Mouse (Mus musculus) forebrain, embryonic 10.5 days (tissue): Measurements from ENCODE around the gene Tfe3. TPM values are rescaled to one million over a fixed set of nuclear protein-coding genes. Genes with fewer than 3 reads are reported as not detected.
"Not testable (repeated sequence)": the region's sequence is repeated elsewhere in the genome, so short reads cannot be mapped to it uniquely, and the experiment has no call there.

Source experiments
- DNase-seq: peaks from one replicate; pipeline ENCODE4 v3.0.0-alpha.2; 2017; ENCODE audit warnings: low spot score; ENCODE audit errors: extremely low spot score
- H3K27ac ChIP-seq: fragments of 300-500 bp; sonication (generic); 2 replicates; pipeline ENCODE4 v1.5.1; 2016; ENCODE audit warnings: mild to moderate bottlenecking
- H3K27me3 ChIP-seq: fragments of 300-500 bp; sonication (generic); 2 replicates; pipeline ENCODE4 v1.6.1; 2016; ENCODE audit warnings: mild to moderate bottlenecking; ENCODE audit not compliant: poor library complexity, severe bottlenecking
- H3K36me3 ChIP-seq: fragments of 300-500 bp; sonication (generic); replicated peaks from 2 replicates; pipeline ENCODE4 v1.6.1; 2016; ENCODE audit warnings: mild to moderate bottlenecking, moderate library complexity
- H3K4me1 ChIP-seq: fragments of 300-500 bp; sonication (generic); 2 replicates; pipeline ENCODE4 v1.6.1; 2016
- H3K4me3 ChIP-seq: fragments of 300-500 bp; sonication (generic); 2 replicates; pipeline ENCODE4 v1.5.1; 2016; ENCODE audit warnings: mild to moderate bottlenecking, moderate library complexity
- H3K9me3 ChIP-seq: fragments of 300-500 bp; sonication (generic); 2 replicates; pipeline ENCODE4 v1.6.1; 2016; ENCODE audit warnings: mild to moderate bottlenecking, moderate library complexity
- WGBS: fragments of 180-500 bp; shearing (Covaris S2); methylation state at CpG from one replicate; pipeline ENCODE4 v1.1.7; 2016; 5-methylcytosine and 5-hydroxymethylcytosine counted together
- polyA plus RNA-seq: library from polyadenylated mRNA; unstranded; fragments of >200 nt; fragmentation: Nextera tagmentation; extraction: Ambion mirVana; gene quantifications from 2 replicates; pipeline ENCODE4 v1.2.1, GENCODE M21; 2016

Gene Tfe3
- polyA plus RNA-seq, result 25.3 and 29.3 TPM in 2 replicates

GRCm38 (mm10) chrX:7762137-7762920, at the start of gene Tfe3:
Gene Tfe3, plus strand, starts transcription at chrX:7762560.
- Histone ChIP-seq H3K4me1 (peaks cover 29% of the 10 kb centered on the region), H3K27ac (peak within 1 kb of the TSS; percentile 84), H3K4me3 (peak within 1 kb of the TSS; percentile 72), H3K36me3 (peaks cover 11% of the 10 kb centered on the region), H3K9me3 (no peaks in the 10 kb centered on the region; the same call in 1 of the 2 replicates), H3K27me3 (no peaks in the 10 kb centered on the region)
- WGBS, result 19% methylated on average over 38 of the region's 38 CpGs
- peak; percentile 84 for DNase-seq

DNA sequence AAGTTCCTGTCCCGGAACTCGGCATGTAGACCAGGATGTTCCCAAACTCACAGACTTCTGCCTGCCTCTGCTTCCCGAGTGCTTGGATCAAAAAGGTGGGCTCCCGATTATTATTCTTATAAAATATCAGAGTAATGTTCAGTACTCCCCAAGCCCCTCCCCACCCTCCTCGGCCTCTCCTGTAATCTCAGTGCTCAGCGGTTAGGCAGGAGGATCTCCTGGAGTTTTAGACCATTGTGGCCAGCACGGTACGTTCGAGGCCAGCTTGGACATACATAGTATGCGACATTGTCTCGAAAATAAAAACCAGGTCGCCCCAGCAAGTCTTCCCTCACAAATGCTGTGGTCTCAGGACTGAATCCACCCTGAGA, 48.6 kb upstream of the Tfe3 start:
- DNase-seq, H3K27me3 ChIP-seq, H3K9me3 ChIP-seq, H3K4me1 ChIP-seq, H3K36me3 ChIP-seq: not testable (repeated sequence)
- peak overlapping the region; percentile 49 for H3K4me3 ChIP-seq
- 32% methylated on average over 6 of the region's 12 CpGs for WGBS
- H3K27ac ChIP-seq, result peak overlapping the region; percentile 75; the same call in 1 of the 2 replicates

GRCm38 (mm10) chrX:7714135-7714899, 48.0 kb upstream of the Tfe3 start, which contains the start of gene Wdr45:
Gene Wdr45, plus strand, starts transcription at chrX:7714333.
- not testable (repeated sequence) for H3K9me3 ChIP-seq, H3K36me3 ChIP-seq, H3K4me1 ChIP-seq, H3K27me3 ChIP-seq
- peak; percentile 84 for DNase-seq
- Histone ChIP-seq H3K27ac (peak within 1 kb of the TSS; percentile 85), H3K4me3 (peak within 1 kb of the TSS; percentile 49)
- WGBS, result 16% methylated on average over 45 of the region's 60 CpGs

GRCm38 (mm10) chrX:7716058-7716457, 46.3 kb upstream of the Tfe3 start:
- H3K36me3 ChIP-seq, H3K4me3 ChIP-seq, H3K9me3 ChIP-seq, DNase-seq, H3K27me3 ChIP-seq, H3K4me1 ChIP-seq, H3K27ac ChIP-seq: not testable (repeated sequence)
- 41% methylated on average over 1 of the region's 1 CpGs for WGBS

DNA sequence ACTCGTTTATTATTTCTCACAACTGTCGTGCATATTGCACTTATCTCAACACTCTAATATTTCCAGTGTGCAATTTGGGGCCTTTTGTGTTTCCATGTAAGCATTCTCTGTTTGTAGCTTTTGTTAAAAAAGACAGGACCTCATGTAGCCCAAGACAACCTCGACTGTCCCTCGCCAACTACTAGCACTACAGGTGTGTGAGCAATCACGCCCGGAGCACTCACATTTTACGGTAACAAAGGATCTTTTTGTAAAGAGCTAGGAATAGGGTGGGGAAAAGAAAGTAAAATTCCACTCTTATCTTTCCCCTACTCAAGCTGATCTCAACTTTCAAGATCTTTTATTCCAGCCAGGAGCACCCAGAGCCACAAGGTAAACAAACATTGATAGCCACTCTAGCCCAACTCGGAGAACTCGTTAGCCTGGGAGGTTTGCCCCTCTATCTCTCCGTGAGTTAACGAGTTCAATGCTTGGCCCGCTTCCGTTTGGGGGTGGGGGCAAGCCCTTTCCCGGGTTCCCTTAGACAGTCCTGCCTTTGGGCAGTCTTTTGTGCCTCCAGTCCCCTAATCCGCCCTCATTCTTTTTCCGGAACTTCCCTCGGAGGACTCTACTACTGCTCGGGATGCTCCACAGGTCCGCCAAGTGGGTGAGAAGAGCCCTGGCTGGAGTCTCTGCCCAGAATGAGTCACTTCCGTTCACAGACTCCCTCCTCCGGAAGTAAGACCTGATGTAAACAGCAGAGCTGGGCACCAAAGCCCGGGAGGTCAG, 40.7 kb upstream of the Tfe3 start, which contains the start of gene Gm45208:
Gene Gm45208 (plus strand): TSS at position 732 of the 768 bp plus-strand sequence.
- Histone ChIP-seq H3K9me3 (no peaks in the 10 kb centered on the region), H3K27me3 (no peaks in the 10 kb centered on the region), H3K36me3 (peaks cover 17% of the 10 kb centered on the region), H3K4me3 (peak within 1 kb of the TSS; percentile 64), H3K27ac (peak within 1 kb of the TSS; percentile 94), H3K4me1 (peaks cover 6% of the 10 kb centered on the region)
- 28% methylated on average over 22 of the region's 22 CpGs for WGBS
- DNase-seq, result peak; percentile 75

- DNase-seq, result no peak
- H3K4me1 ChIP-seq, result peaks cover 6% of the 10 kb centered on the region
- H3K36me3 ChIP-seq, result peaks cover 22% of the 10 kb centered on the region
- H3K27ac ChIP-seq, result peak overlapping the region; percentile 94
- H3K9me3 ChIP-seq, result no peaks in the 10 kb centered on the region
- peak overlapping the region; percentile 64 for H3K4me3 ChIP-seq
- no peaks in the 10 kb centered on the region for H3K27me3 ChIP-seq
- WGBS, result 25% methylated on average over 11 of the region's 11 CpGs
These were observed 40.1 kb upstream of the Tfe3 start for GRCm38 (mm10) chrX:7722282-7722611.

DNA sequence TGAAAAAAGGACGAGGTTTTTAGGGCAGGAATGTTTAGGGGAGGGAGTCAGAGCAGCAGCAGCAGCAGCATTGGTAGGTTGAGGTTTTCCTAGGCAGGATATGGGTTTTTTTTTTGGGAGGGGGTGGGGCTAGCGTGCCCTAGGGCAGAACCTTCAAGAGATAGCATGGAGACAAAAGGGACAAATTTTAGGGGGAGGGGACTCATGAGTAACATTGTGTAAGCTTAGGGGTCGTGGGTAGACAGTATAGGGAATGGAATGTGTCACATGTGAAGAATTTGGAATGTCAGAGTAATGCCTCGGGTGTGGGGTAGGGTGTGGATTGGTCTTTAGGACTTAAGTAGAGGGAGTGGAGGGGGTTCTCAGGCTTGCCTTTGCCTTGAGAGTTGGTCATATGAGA, 39.7 kb upstream of the Tfe3 start:
- Histone ChIP-seq H3K27ac (no peak overlapping the region), H3K4me3 (peak overlapping the region; percentile 64), H3K36me3 (peaks cover 22% of the 10 kb centered on the region), H3K4me1 (peaks cover 9% of the 10 kb centered on the region), H3K27me3 (no peaks in the 10 kb centered on the region), H3K9me3 (no peaks in the 10 kb centered on the region)
- no peak for DNase-seq
- 26% methylated on average over 4 of the region's 4 CpGs for WGBS

GRCm38 (mm10) chrX:7724135-7724534, 38.2 kb upstream of the Tfe3 start:
- Histone ChIP-seq H3K27ac (no peak overlapping the region), H3K4me1 (peaks cover 16% of the 10 kb centered on the region), H3K4me3 (no peak overlapping the region), H3K36me3 (peaks cover 22% of the 10 kb centered on the region), H3K9me3 (0 out of 2 replicates have a peak, but pooled peaks cover 2% of the 10 kb centered on the region), H3K27me3 (no peaks in the 10 kb centered on the region)
- 88% methylated on average over 7 of the region's 7 CpGs for WGBS
- no peak for DNase-seq

DNA sequence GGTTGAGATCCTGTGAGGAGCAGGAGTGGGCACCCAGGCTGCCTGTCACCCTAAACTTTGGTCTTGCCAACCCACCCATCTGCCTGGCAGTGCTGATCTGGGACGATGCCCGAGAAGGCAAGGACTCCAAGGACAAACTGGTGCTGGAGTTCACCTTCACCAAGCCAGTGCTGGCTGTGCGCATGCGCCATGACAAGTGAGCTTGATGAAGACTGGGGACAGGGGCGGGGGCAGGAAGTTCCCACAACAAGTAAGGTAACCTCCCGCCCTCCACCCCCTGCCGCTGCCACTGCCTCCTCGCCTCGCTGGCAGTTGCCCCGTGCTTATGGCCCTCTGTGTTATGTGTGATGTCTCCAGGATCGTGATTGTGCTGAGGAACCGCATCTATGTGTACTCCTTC, 36.5 kb upstream of the Tfe3 start:
- Histone ChIP-seq H3K4me1 (peaks cover 23% of the 10 kb centered on the region), H3K36me3 (peaks cover 22% of the 10 kb centered on the region), H3K4me3 (no peak overlapping the region), H3K27me3 (no peaks in the 10 kb centered on the region), H3K9me3 (0 out of 2 replicates have a peak, but pooled peaks cover 2% of the 10 kb centered on the region), H3K27ac (no peak overlapping the region)
- DNase-seq, result no peak
- 86% methylated on average over 12 of the region's 12 CpGs for whole genome bisulfite sequencing

DNA sequence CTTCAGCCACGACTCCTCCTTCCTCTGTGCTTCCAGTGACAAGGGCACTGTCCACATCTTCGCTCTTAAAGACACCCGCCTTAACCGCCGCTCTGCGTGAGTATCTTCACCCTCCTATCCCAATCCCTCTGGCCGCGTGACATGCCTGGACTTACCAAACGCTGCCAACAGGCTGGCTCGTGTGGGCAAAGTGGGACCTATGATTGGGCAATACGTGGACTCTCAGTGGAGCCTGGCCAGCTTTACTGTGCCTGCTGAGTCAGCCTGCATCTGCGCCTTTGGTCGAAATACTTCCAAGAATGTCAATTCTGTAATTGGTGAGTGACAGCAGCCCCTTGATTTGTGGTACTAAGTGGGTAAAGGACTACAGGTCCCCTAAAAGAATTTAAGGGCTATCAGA, 35.2 kb upstream of the Tfe3 start:
- 91% methylated on average over 13 of the region's 13 CpGs for WGBS
- Histone ChIP-seq H3K36me3 (peaks cover 22% of the 10 kb centered on the region), H3K4me3 (no peak overlapping the region), H3K9me3 (0 out of 2 replicates have a peak, but pooled peaks cover 2% of the 10 kb centered on the region), H3K27ac (no peak overlapping the region), H3K4me1 (peaks cover 23% of the 10 kb centered on the region), H3K27me3 (no peaks in the 10 kb centered on the region)
- no peak for DNase-seq

DNA sequence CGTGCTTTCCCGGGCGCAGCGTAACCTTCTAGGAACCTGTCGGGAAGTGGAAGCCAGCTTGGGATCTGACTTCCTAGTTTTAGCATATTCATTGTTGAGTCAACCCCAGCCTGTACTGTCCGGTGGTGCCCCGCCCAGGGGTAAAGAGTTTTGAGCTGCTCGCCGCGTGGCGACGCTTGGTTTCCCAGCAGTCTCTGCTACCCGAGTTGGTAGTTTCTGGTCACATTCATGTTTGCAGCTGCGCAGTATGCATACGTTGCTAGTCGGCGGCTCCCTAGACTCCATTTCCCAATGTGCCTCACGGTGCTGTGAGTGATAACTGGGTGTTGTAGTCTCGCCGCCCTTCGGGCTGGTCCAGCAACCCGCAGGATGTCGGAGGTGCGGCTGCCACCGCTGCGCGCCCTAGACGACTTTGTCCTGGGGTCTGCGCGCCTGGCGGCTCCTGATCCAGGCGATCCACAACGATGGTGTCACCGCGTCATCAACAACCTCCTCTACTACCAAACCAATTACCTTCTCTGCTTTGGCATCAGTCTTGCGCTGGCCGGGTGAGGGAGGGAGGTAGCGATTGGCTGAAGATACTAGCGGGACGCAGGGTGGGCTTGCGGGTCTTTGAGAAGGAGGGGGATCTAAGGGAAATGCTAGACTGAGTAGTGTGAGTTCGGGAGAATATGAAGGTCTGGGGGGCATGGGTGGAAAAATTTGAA, 34.0 kb upstream of the Tfe3 start, which contains the start of gene Praf2:
Gene Praf2 (plus strand): TSS at position 225 of the 707 bp plus-strand sequence.
- peak; percentile 68 for DNase-seq
- H3K4me1 ChIP-seq, result peaks cover 16% of the 10 kb centered on the region
- peak within 1 kb of the TSS; percentile 56 for H3K4me3 ChIP-seq
- no peaks in the 10 kb centered on the region for H3K27me3 ChIP-seq
- 19% methylated on average over 42 of the region's 42 CpGs for WGBS
- peaks cover 6% of the 10 kb centered on the region; the same call in 1 of the 2 replicates for H3K9me3 ChIP-seq
- H3K27ac ChIP-seq, result peak within 1 kb of the TSS; percentile 81
- peaks cover 26% of the 10 kb centered on the region for H3K36me3 ChIP-seq

- no peak for DNase-seq
- WGBS, result 33% methylated on average over 4 of the region's 4 CpGs
- H3K27ac ChIP-seq, result peak overlapping the region; percentile 81
These were observed 33.5 kb upstream of the Tfe3 start for GRCm38 (mm10) chrX:7728922-7729265.

More at GRCm38 (mm10) chrX:7728922-7729265, 33.5 kb upstream of the Tfe3 start:
- Histone ChIP-seq H3K36me3 (peaks cover 25% of the 10 kb centered on the region), H3K4me3 (peak overlapping the region; percentile 56), H3K9me3 (peaks cover 6% of the 10 kb centered on the region; the same call in 1 of the 2 replicates), H3K4me1 (peaks cover 21% of the 10 kb centered on the region), H3K27me3 (no peaks in the 10 kb centered on the region)
